Comparison of ENCODE assay signal across 18 mouse cellular contexts in genomic region chr11:60360631-60361201, GRCm38 (mm10). TPM values are rescaled to one million over a fixed set of nuclear protein-coding genes. Genes with fewer than 3 reads are reported as not detected.
DNase-seq lines count a peak whose midpoint lies in the region; ATAC-seq and TF ChIP-seq lines count a peak whose summit lies in the region.
"Had no signal": no experiment of that assay in that cellular context is flagged by ENCODE, and none has a peak within 500 bp of the region (broad histone marks: within the 10 kb centered on the region; RNA-seq: fewer than 3 reads in every experiment).

No protein-coding gene starts in this region.

- no peak overlapping the region for H3K9ac ChIP-seq in kidney, postnatal 0 days (ENCODE audit: low read depth, low read length)
- H3K9ac ChIP-seq in kidney, embryonic 16.5 days (replicated peaks; ENCODE audit: low read length): no peak overlapping the region
- no peak overlapping the region for H3K9ac ChIP-seq in heart, embryonic 14.5 days (ENCODE audit: low read length)
- no peak overlapping the region for H3K9ac ChIP-seq in stomach, embryonic 16.5 days (ENCODE audit: low read length)
- H3K9ac ChIP-seq: lung, embryonic 15.5 days had no signal

- H3K27me3 ChIP-seq in kidney, postnatal 0 days (ENCODE audit: insufficient read depth, low read length): no peaks in the 10 kb centered on the region
- no peaks in the 10 kb centered on the region for H3K27me3 ChIP-seq in kidney, embryonic 16.5 days (ENCODE audit: insufficient read depth, low read length)
- no peaks in the 10 kb centered on the region for H3K27me3 ChIP-seq in heart, embryonic 14.5 days (ENCODE audit: control insufficient read depth, insufficient read depth, low read length)
- H3K27me3 ChIP-seq in stomach, embryonic 16.5 days (ENCODE audit: control insufficient read depth, insufficient read depth, low read length): no peaks in the 10 kb centered on the region
- H3K27me3 ChIP-seq: CH12.LX; lung, embryonic 15.5 days; Patski had no signal

- no peak for DNase-seq in kidney, postnatal 0 days (ENCODE audit: low spot score)
- peak; percentile 25 for DNase-seq in heart, postnatal 4 days
- DNase-seq in ovary, postnatal 36 days (ENCODE audit: low spot score): no peak
- no peak for DNase-seq in thymus, postnatal 4 days
- DNase-seq: cerebellum, adult 18-20 months; liver; right cerebral cortex, postnatal 14 days; thymus, adult 2 months had no signal

- H3K27ac ChIP-seq in kidney, postnatal 0 days: 0 out of 2 replicates have a peak overlapping the region, but pooled peaks have one; percentile 37
- no peak overlapping the region for H3K27ac ChIP-seq in kidney, embryonic 16.5 days (ENCODE audit: low read length)
- peak overlapping the region; percentile 17 to 24; a peak in 2 of 4 replicates for H3K27ac ChIP-seq in heart, embryonic 14.5 days (replicated peaks in 1 of 2; ENCODE audit: control insufficient read depth in 1 of 2, insufficient read depth in 1 of 2, low read depth in 2 of 2, low read length in 2 of 2)
- peak overlapping the region; percentile 48 for H3K27ac ChIP-seq in stomach, embryonic 16.5 days (ENCODE audit: low read length)
- H3K27ac ChIP-seq: lung, embryonic 15.5 days had no signal

- no peak overlapping the region for H3K4me3 ChIP-seq in kidney, postnatal 0 days (replicated peaks; ENCODE audit: low read depth, low read length)
- no peak overlapping the region for H3K4me3 ChIP-seq in kidney, embryonic 16.5 days (ENCODE audit: low read length)
- no peak overlapping the region for H3K4me3 ChIP-seq in heart, embryonic 14.5 days (ENCODE audit: control insufficient read depth in 1 of 2, insufficient read depth in 1 of 2, low read depth in 1 of 2, low read length in 2 of 2)
- no peak overlapping the region for H3K4me3 ChIP-seq in stomach, embryonic 16.5 days (replicated peaks; ENCODE audit: low read length)
- H3K4me3 ChIP-seq: lung, embryonic 15.5 days; myocyte had no signal

- H3K36me3 ChIP-seq in kidney, postnatal 0 days (ENCODE audit: insufficient read depth, low read length): no peaks in the 10 kb centered on the region
- H3K36me3 ChIP-seq in kidney, embryonic 16.5 days (ENCODE audit: insufficient read depth, low read length): no peaks in the 10 kb centered on the region
- no peaks in the 10 kb centered on the region for H3K36me3 ChIP-seq in heart, embryonic 14.5 days (ENCODE audit: control insufficient read depth, insufficient read depth, low read length)
- no peaks in the 10 kb centered on the region for H3K36me3 ChIP-seq in stomach, embryonic 16.5 days (ENCODE audit: control insufficient read depth, insufficient read depth, low read length)
- H3K36me3 ChIP-seq: lung, embryonic 15.5 days had no signal

- H3K4me1 ChIP-seq in kidney, postnatal 0 days (replicated peaks; ENCODE audit: insufficient read depth, low read length): 0 out of 2 replicates have a peak, but pooled peaks cover 3% of the 10 kb centered on the region
- H3K4me1 ChIP-seq in kidney, embryonic 16.5 days (ENCODE audit: insufficient read depth, low read length): no peaks in the 10 kb centered on the region
- H3K4me1 ChIP-seq in heart, embryonic 14.5 days (ENCODE audit: control insufficient read depth in 2 of 2, insufficient read depth in 2 of 2, low read length in 2 of 2): peaks cover 7 to 10% of the 10 kb centered on the region in 2 experiments
- peaks cover 12% of the 10 kb centered on the region; the same call in 1 of the 2 replicates for H3K4me1 ChIP-seq in stomach, embryonic 16.5 days (ENCODE audit: control insufficient read depth, insufficient read depth, low read length)
- H3K4me1 ChIP-seq: lung, embryonic 15.5 days had no signal

- no peak overlapping the region for H3K4me2 ChIP-seq in kidney, postnatal 0 days (ENCODE audit: low read length)
- no peak overlapping the region for H3K4me2 ChIP-seq in kidney, embryonic 16.5 days (replicated peaks; ENCODE audit: low read depth, low read length)
- no peak overlapping the region for H3K4me2 ChIP-seq in heart, embryonic 14.5 days (ENCODE audit: low read length)
- no peak overlapping the region for H3K4me2 ChIP-seq in stomach, embryonic 16.5 days (ENCODE audit: low read depth, low read length)
- H3K4me2 ChIP-seq: lung, embryonic 15.5 days; midbrain, embryonic 11.5 days had no signal

- no peaks in the 10 kb centered on the region for H3K9me3 ChIP-seq in kidney, postnatal 0 days (replicated peaks; ENCODE audit: low read length)
- H3K9me3 ChIP-seq in kidney, embryonic 16.5 days (ENCODE audit: low read length): no peaks in the 10 kb centered on the region
- no peaks in the 10 kb centered on the region for H3K9me3 ChIP-seq in heart, embryonic 14.5 days (ENCODE audit: control insufficient read depth, low read length)
- no peaks in the 10 kb centered on the region for H3K9me3 ChIP-seq in stomach, embryonic 16.5 days (replicated peaks; ENCODE audit: control insufficient read depth, low read length)
- H3K9me3 ChIP-seq: lung, embryonic 15.5 days had no signal

- ATAC-seq in kidney, postnatal 0 days (replicated peaks; ENCODE audit: low FRiP score, low read depth): no peak
- ATAC-seq in kidney, embryonic 16.5 days (ENCODE audit: low FRiP score, low TSS enrichment): no peak
- ATAC-seq in heart, embryonic 14.5 days (ENCODE audit: insufficient number of reproducible peaks, insufficient read depth, low FRiP score, low read depth): no peak
- peak; percentile 38; the same call in 1 of the 2 replicates for ATAC-seq in stomach, embryonic 16.5 days (ENCODE audit: insufficient read depth, low FRiP score)
- ATAC-seq: forebrain, embryonic 16.5 days; hindbrain, embryonic 16.5 days; Patski had no signal

- TF ChIP-seq CTCF in kidney, postnatal 0 days (IDR thresholded peaks at IDR 0.05; ENCODE audit: low read depth): no peak

- 70% methylated on average over 5 of the region's 5 CpGs for WGBS in kidney, postnatal 0 days
- 76% methylated on average over 5 of the region's 5 CpGs for WGBS in kidney, embryonic 16.5 days
- WGBS in heart, embryonic 14.5 days: 63% methylated on average over 5 of the region's 5 CpGs
- WGBS in stomach, embryonic 16.5 days: 68% methylated on average over 5 of the region's 5 CpGs

RNA-seq across cellular contexts. Expression of gene Drc3, which starts 7.6 kb away (rescaled TPM):
- polyA plus RNA-seq in kidney, postnatal 0 days (2015; fragmentation: Nextera tagmentation; extraction: Ambion mirVana): 2.1 and 2.2 TPM in 2 replicates
- 2.1 and 2.8 TPM in 2 replicates for polyA plus RNA-seq in kidney, embryonic 16.5 days (2015; fragmentation: Nextera tagmentation; extraction: Ambion mirVana)
- 1.8 and 3.3 TPM in 2 replicates for polyA plus RNA-seq in heart, embryonic 14.5 days (2014; fragmentation: Nextera tagmentation; extraction: Ambion mirVana)
- 1 to 10 TPM; 1.8 to 2.4 TPM for total RNA-seq in heart, postnatal 4 days (2021)
- polyA plus RNA-seq in stomach, embryonic 16.5 days (2015; fragmentation: Nextera tagmentation; extraction: Ambion mirVana): 1.4 TPM in 2 replicates

RNA-seq across cellular contexts. Expression of gene Tom1l2, which starts 8.0 kb away (rescaled TPM):
- 27.9 and 29.9 TPM in 2 replicates for polyA plus RNA-seq in kidney, postnatal 0 days (2015; fragmentation: Nextera tagmentation; extraction: Ambion mirVana)
- 36.3 and 41.7 TPM in 2 replicates for polyA plus RNA-seq in kidney, embryonic 16.5 days (2015; fragmentation: Nextera tagmentation; extraction: Ambion mirVana)
- 22.5 and 25.7 TPM in 2 replicates for polyA plus RNA-seq in heart, embryonic 14.5 days (2014; fragmentation: Nextera tagmentation; extraction: Ambion mirVana)
- total RNA-seq in heart, postnatal 4 days (2021): 10 to 100 TPM; 83.2 to 85.0 TPM
- polyA plus RNA-seq in stomach, embryonic 16.5 days (2015; fragmentation: Nextera tagmentation; extraction: Ambion mirVana): 29.9 and 35.8 TPM in 2 replicates

RNA-seq across cellular contexts. Expression of gene Gid4, which starts 56.2 kb away (rescaled TPM):
- 18.3 and 19.2 TPM in 2 replicates for polyA plus RNA-seq in kidney, postnatal 0 days (2015; fragmentation: Nextera tagmentation; extraction: Ambion mirVana)
- polyA plus RNA-seq in kidney, embryonic 16.5 days (2015; fragmentation: Nextera tagmentation; extraction: Ambion mirVana): 26.5 and 26.6 TPM in 2 replicates
- 23.4 and 24.7 TPM in 2 replicates for polyA plus RNA-seq in heart, embryonic 14.5 days (2014; fragmentation: Nextera tagmentation; extraction: Ambion mirVana)
- 10 to 100 TPM; 23.9 to 25.6 TPM for total RNA-seq in heart, postnatal 4 days (2021)
- 20.0 and 21.2 TPM in 2 replicates for polyA plus RNA-seq in stomach, embryonic 16.5 days (2015; fragmentation: Nextera tagmentation; extraction: Ambion mirVana)

RNA-seq across cellular contexts. Expression of gene Atpaf2, which starts 57.5 kb away (rescaled TPM):
- polyA plus RNA-seq in kidney, postnatal 0 days (2015; fragmentation: Nextera tagmentation; extraction: Ambion mirVana): 41.2 and 44.2 TPM in 2 replicates
- 61.4 and 62.1 TPM in 2 replicates for polyA plus RNA-seq in kidney, embryonic 16.5 days (2015; fragmentation: Nextera tagmentation; extraction: Ambion mirVana)
- polyA plus RNA-seq in heart, embryonic 14.5 days (2014; fragmentation: Nextera tagmentation; extraction: Ambion mirVana): 50.2 and 51.4 TPM in 2 replicates
- 10 to 100 TPM; 48.5 to 50.1 TPM for total RNA-seq in heart, postnatal 4 days (2021)
- 51.2 and 52.6 TPM in 2 replicates for polyA plus RNA-seq in stomach, embryonic 16.5 days (2015; fragmentation: Nextera tagmentation; extraction: Ambion mirVana)
